Mouse (Mus musculus) ES-E14 (cell line): ENCODE measurements at regions not wholly inside any gene's neighbourhood (a gene's known extent, or its start where the extent isn't known, plus 50 kb on each side); places are given as distances from the start of the nearest gene placed in this dataset.

Experiments used
- DNase-seq: peaks from one replicate; pipeline ENCODE4 v3.0.0-alpha.2; 2013; ENCODE audit warnings: low read depth, low spot score
- H3K27ac ChIP-seq: 2 replicates; pipeline ENCODE4 v1.5.1; 2012; ENCODE audit warnings: low read depth, mild to moderate bottlenecking, low read length, moderate library complexity, mixed read lengths; ENCODE audit not compliant: poor library complexity, insufficient read depth, severe bottlenecking
- H3K36me3 ChIP-seq: 2 replicates; pipeline ENCODE4 v1.6.1; 2012; ENCODE audit warnings: mild to moderate bottlenecking, low read length, moderate library complexity, mixed read lengths; ENCODE audit not compliant: control insufficient read depth, poor library complexity, insufficient read depth, severe bottlenecking
- H3K4me1 ChIP-seq, 2 experiments: fragments of 150-350 bp in 1 of 2; sonication (generic) in 1 of 2; 2 replicates each; pipeline ENCODE4 v1.6.1; 2012; ENCODE audit warnings: low read length in 2 of 2, mild to moderate bottlenecking in 1 of 2, mixed read lengths in 1 of 2; ENCODE audit not compliant: control insufficient read depth in 2 of 2, insufficient read depth in 2 of 2, poor library complexity in 1 of 2
- H3K4me3 ChIP-seq, 2 experiments: fragments of 150-350 bp in 1 of 2; sonication (generic) in 1 of 2; 2 replicates each; pipeline ENCODE4 v1.5.1; 2012; ENCODE audit warnings: low read length in 2 of 2, low read depth in 1 of 2, mild to moderate bottlenecking in 1 of 2, mixed read lengths in 1 of 2; ENCODE audit not compliant: insufficient read depth in 1 of 2, poor library complexity in 1 of 2, severe bottlenecking in 1 of 2
- H3K9ac ChIP-seq: 2 replicates; pipeline ENCODE4 v1.6.1; 2012; ENCODE audit warnings: low read depth, mild to moderate bottlenecking, low read length, mixed read lengths; ENCODE audit not compliant: poor library complexity, insufficient read depth, severe bottlenecking
- H3K9me3 ChIP-seq: fragments of 150-350 bp; sonication (generic); 2 replicates; pipeline ENCODE4 v1.6.1; 2012; ENCODE audit warnings: low read depth, mild to moderate bottlenecking, low read length; ENCODE audit not compliant: control insufficient read depth, insufficient read depth
- CHD2 ChIP-seq: IDR thresholded peaks from 2 replicates; pipeline ENCODE4 v1.6.1; 2014; ENCODE audit warnings: mild to moderate bottlenecking, low read depth, low read length, inconsistent platforms
- HCFC1 ChIP-seq: IDR thresholded peaks from 2 replicates; pipeline ENCODE4 v1.6.1; 2012; ENCODE audit warnings: low read length, inconsistent platforms, borderline replicate concordance; ENCODE audit not compliant: insufficient read depth
- MAFK ChIP-seq: IDR thresholded peaks from 2 replicates; pipeline ENCODE4 v1.6.1; 2014; ENCODE audit warnings: mild to moderate bottlenecking, low read depth, low read length, inconsistent platforms; ENCODE audit not compliant: insufficient read depth
- ZC3H11A ChIP-seq: IDR thresholded peaks from 2 replicates; pipeline ENCODE4 v1.6.1; 2012; ENCODE audit warnings: low read depth, mild to moderate bottlenecking, inconsistent platforms, low read length, borderline replicate concordance
- ZNF384 ChIP-seq: IDR thresholded peaks from 2 replicates; pipeline ENCODE4 v1.6.1; 2012; ENCODE audit warnings: low read depth, low read length, inconsistent platforms
- in situ Hi-C, 2 experiments: fragments of 600-800 bp; cut with MboI; formaldehyde crosslinking; loops; one replicate each; pipeline ENCODE4 v1.15.1; 2025; ENCODE audit warnings: low sequenced_read_pairs in 2 of 2, inconsistent platforms in 1 of 2; ENCODE audit not compliant: unreplicated experiment in 2 of 2

DNA sequence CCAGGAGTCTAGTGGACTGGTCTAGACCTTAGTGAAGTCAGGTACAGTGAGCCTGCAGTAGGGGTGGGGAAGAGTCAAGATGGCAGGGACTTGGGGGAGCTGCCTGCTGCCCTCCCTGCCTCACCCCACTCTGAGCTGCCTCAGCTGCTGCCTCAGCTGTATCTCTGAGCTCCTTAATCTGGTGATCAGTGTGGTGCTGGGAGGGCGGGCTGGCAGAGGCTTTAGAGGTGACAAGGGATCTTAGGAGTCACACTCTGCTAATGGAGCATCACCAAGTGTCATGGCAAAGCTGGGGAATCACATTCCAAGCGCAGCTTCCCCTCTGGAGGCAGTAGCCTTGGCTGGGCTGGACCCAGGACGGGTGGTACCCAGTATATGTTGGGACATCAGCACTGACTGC is 61.8 kb upstream of the Polg start:
- no peaks in the 10 kb centered on the region for H3K36me3 ChIP-seq
- TF ChIP-seq ZNF384 (no peak), CHD2 (no peak), ZC3H11A (no peak), HCFC1 (no peak), MAFK (no peak)

DNA sequence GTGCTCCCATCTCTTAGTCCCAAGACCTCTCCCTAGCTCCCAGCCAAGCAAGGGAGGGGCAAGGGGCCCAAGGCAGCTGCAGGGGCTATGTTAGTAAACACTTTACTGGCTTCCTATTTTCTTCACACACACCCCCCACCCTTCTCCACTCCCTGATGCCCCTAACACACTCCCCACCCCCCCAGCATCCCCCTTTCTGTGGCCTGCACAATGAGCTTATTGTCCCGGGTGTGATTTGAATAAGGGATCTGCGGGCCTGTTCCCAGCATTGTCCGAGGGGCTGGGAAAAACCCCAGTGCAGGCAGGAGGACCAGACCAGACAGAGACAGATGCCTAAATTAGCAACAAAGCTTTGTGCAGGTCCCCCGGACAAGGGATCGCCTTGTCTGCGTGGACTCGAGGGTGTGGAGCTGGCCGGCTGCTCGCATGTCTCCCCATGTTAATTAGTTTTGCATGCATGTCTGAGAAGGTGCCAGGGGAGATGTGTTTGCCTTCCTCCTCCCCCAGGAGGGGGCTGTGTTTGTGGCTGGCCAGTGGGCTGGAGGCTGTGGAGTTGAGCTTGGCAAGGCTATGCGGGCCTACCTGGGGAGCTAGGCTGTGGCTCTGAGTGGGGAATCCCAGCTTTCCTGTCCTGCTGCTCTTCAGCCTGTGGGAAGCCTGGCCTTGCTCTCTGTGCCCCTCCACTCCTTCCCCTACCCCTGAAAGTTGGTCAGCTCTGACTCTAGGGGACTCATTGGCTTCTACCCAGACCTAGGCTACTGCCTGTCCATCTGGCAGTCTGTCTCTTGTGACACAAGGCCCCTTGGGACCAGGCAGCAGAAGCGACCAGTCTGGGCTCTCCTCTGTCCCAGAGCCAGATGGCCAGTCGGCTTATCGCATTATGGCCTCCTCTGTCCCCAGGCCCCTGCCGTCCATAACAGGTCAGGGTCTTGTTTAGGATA is 59.8 kb upstream of the Polg start:
- Histone ChIP-seq H3K4me3 (no peak overlapping the region), H3K27ac (no peak overlapping the region), H3K36me3 (no peaks in the 10 kb centered on the region), H3K9ac (no peak overlapping the region), H3K4me1 (peaks cover 0 to 6% of the 10 kb centered on the region in 2 experiments; a peak in 1 of 4 replicates), H3K9me3 (no peaks in the 10 kb centered on the region)
- no peak for DNase-seq
- in situ Hi-C loops, result no loop called here
- TF ChIP-seq ZC3H11A, result no peak
- TF ChIP-seq HCFC1, result no peak
- no peak for TF ChIP-seq CHD2
- TF ChIP-seq ZNF384, result no peak
- no peak for TF ChIP-seq MAFK

More for the DNA sequence above, 61.8 kb upstream of the Polg start:
- no peak for DNase-seq
- H3K4me1 ChIP-seq, result peaks cover 0 to 6% of the 10 kb centered on the region in 2 experiments; a peak in 1 of 4 replicates
- no peak overlapping the region for H3K9ac ChIP-seq
- H3K4me3 ChIP-seq, result no peak overlapping the region
- no peak overlapping the region for H3K27ac ChIP-seq
- in situ Hi-C loops, result no loop called here
- no peaks in the 10 kb centered on the region for H3K9me3 ChIP-seq

DNA sequence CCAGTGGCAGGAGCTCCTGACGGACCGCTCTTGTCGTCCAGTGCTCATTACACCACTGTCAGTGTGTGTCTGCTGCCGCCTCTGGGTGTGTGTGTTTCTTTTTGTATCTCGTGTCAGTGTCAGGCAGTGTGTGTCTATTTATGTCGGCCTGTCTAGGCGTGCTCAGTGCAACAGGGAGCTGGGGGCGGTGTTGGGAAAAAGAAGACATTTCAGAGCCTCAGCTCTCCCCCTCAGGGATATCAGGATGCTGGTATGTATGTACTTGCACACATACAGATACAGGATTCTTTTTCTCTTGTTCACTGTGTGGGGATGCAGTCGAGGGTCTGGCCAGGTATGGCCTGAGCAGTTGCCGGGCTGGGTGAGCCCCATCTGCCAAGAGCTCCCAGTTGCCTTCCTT is 58.8 kb upstream of the Polg start:
- TF ChIP-seq CHD2 (no peak), MAFK (no peak), ZC3H11A (no peak), HCFC1 (no peak), ZNF384 (no peak)
- Histone ChIP-seq H3K9ac (no peak overlapping the region), H3K4me3 (no peak overlapping the region), H3K9me3 (no peaks in the 10 kb centered on the region), H3K36me3 (no peaks in the 10 kb centered on the region), H3K4me1 (peaks cover 0 to 6% of the 10 kb centered on the region in 2 experiments; a peak in 1 of 4 replicates), H3K27ac (no peak overlapping the region)
- in situ Hi-C loops, result no loop called here
- DNase-seq, result no peak

DNA sequence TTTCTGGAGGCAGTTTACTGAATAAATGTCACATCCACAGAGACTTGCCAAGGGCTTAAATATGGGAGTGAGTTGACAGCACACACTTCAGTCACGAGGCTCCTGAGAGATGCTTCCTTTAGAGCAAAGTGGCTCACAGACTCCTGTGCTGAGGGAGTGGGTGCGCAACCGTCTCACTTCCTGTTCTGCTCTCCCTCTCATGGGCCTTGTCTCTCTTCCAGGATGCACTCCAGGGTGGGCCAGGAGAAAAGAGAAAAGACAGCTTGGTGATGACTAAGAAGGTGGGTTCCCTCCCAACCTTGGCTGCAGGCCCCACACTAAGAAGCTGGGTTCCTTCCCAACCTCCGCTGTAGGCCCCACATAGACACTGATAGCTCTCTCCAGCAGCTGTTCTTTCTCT is 57.5 kb upstream of the Polg start:
- no peaks in the 10 kb centered on the region for H3K9me3 ChIP-seq
- H3K9ac ChIP-seq, result no peak overlapping the region
- no peak for DNase-seq
- no peak for TF ChIP-seq ZNF384
- TF ChIP-seq MAFK, result no peak
- TF ChIP-seq CHD2, result no peak
- TF ChIP-seq ZC3H11A, result no peak
- TF ChIP-seq HCFC1, result no peak
- in situ Hi-C loops, result no loop called here
- peaks cover 0 to 6% of the 10 kb centered on the region in 2 experiments; a peak in 1 of 4 replicates for H3K4me1 ChIP-seq
- no peak overlapping the region for H3K27ac ChIP-seq
- H3K36me3 ChIP-seq, result no peaks in the 10 kb centered on the region
- H3K4me3 ChIP-seq, result no peak overlapping the region

DNA sequence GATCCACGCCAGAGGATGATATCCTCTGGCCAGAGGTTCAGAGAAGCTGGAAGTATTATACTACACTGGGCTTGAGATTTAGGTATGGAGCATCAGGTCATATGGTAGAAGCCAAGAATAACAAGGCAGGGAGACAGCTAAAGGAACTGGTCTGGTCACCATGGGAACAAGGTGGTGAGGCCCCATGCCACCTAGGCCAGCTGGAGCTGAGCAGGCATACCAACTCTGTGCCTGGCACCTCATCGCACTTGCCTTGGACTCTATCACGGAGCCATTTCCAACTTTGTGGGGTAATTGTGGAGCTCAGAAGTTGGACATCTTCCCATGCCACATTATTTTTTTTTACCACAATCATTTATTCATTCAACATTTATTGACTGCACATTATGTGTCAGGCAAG is 55.9 kb upstream of the Polg start:
- H3K9ac ChIP-seq, result no peak overlapping the region
- DNase-seq, result no peak
- no peak overlapping the region for H3K4me3 ChIP-seq
- H3K4me1 ChIP-seq, result peaks cover 0 to 6% of the 10 kb centered on the region in 2 experiments; a peak in 1 of 4 replicates
- no peak for TF ChIP-seq ZNF384
- TF ChIP-seq CHD2, result no peak
- TF ChIP-seq MAFK, result no peak
- no peak for TF ChIP-seq ZC3H11A
- TF ChIP-seq HCFC1, result no peak
- in situ Hi-C loops, result no loop called here
- no peaks in the 10 kb centered on the region for H3K36me3 ChIP-seq
- no peak overlapping the region for H3K27ac ChIP-seq
- no peaks in the 10 kb centered on the region for H3K9me3 ChIP-seq
